Mouse (Mus musculus) right cerebral cortex, postnatal 4 days (tissue): ENCODE measurements around the gene Nptn.

Experiments
- DNase-seq: peaks from one replicate; pipeline ENCODE4 v3.0.0-alpha.2; 2022

Gene Nptn

DNA sequence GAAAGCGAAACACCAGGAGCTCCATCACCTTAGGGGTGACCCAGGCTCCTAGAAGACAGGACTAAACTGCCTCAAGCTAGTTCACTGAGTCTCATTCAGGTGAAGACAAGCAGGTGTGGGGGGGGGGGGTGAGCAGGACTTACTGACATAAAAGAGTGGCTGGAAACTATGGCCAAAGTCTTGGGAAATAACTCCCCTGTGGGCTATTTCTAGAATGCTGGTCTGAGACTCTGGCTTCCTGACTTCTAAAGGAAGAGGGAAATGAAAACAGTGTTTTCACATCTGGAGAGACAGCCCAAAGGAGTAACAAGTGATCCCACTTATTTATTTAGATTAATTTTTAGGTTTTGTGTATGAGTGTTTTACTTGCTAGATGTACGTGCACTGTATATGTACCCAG lies 119.7 kb downstream of the Nptn start:
- DNase-seq = no peak

DNA sequence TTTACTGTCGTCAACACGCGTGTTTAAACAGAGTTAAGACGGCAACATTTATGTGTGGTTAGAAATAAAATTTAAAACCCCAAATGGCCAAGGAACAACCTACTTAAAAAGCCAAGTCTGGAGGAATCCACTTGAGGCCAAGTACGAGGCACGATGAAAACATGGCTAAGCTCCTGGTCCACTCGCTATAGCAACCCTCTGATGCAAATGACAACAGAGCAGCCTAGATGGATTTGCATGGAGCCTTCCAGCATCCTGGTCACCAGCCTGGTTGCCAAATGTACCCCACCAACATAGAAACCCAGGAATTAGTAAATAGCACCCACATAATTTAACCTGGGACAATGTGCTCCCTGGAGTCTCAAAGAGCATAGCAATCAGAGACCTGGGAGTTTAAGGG lies 121.7 kb downstream of the Nptn start:
- no peak for DNase-seq

DNA sequence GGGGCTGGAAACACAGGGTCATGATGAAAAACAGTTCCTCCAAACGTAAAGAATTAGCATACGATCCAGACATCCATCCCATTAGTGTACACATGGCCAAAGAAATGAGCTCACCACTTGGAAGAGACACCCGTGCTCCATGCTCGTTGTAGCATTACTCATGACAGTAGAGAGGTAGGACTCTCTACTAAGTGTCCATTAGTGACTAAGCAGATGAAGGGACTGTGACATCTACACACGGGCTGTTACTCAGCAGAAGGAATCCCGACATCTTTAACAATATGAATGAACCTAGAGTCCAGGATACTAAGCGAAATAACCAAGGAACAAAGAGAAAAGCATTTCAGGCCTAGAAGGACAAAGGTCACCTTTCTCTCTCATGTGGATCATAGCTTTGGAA lies 124.0 kb downstream of the Nptn start:
- DNase-seq = no peak
